Mouse (Mus musculus) kidney, adult 2 months (tissue): Measurements from ENCODE around the gene 4930572O03Rik. TPM values are rescaled to one million over a fixed set of nuclear protein-coding genes. Genes with fewer than 3 reads are reported as not detected.
"Not testable (repeated sequence)": the region's sequence is repeated elsewhere in the genome, so short reads cannot be mapped to it uniquely, and the experiment has no call there.

Experiments used
- DNase-seq: peaks from one replicate; pipeline ENCODE4 v3.0.0; 2021
- H3K27ac ChIP-seq: fragments of 200-500 bp; 2 replicates; pipeline ENCODE4 v1.5.1; 2012; ENCODE audit warnings: low read depth, low read length, control low read depth, inconsistent platforms; ENCODE audit not compliant: insufficient read depth
- H3K27me3 ChIP-seq: fragments of 200-500 bp; replicated peaks from 2 replicates; pipeline ENCODE4 v1.6.1; 2012; ENCODE audit warnings: mild to moderate bottlenecking, moderate library complexity, low read length, inconsistent platforms; ENCODE audit not compliant: control insufficient read depth, insufficient read depth
- H3K36me3 ChIP-seq: fragments of 200-500 bp; 2 replicates; pipeline ENCODE4 v1.6.1; 2012; ENCODE audit warnings: mild to moderate bottlenecking, moderate library complexity, low read length, inconsistent platforms; ENCODE audit not compliant: control insufficient read depth, insufficient read depth
- H3K4me1 ChIP-seq: fragments of 200-500 bp; 2 replicates; pipeline ENCODE4 v1.6.1; 2011; ENCODE audit warnings: low read length; ENCODE audit not compliant: control insufficient read depth, insufficient read depth
- H3K4me3 ChIP-seq: fragments of 200-500 bp; 2 replicates; pipeline ENCODE4 v1.5.1; 2011; ENCODE audit warnings: mild to moderate bottlenecking, low read depth, low read length, control low read depth; ENCODE audit not compliant: insufficient read depth
- CTCF ChIP-seq: fragments of 200-500 bp; conservative IDR thresholded peaks from 2 replicates; pipeline ENCODE4 v1.5.1; 2011; ENCODE audit warnings: low read depth, mild to moderate bottlenecking, control low read depth, low read length, moderate library complexity, mixed read lengths; ENCODE audit not compliant: insufficient read depth, insufficient read length
- WGBS: fragments of 180-500 bp; shearing (Covaris S2); methylation state at CpG from one replicate; pipeline ENCODE4 v1.1.7; 2018; 5-methylcytosine and 5-hydroxymethylcytosine counted together
- polyA plus RNA-seq: library from polyadenylated mRNA; depleted of rRNA; stranded (reverse); fragments of >200 nt; gene quantifications from 2 replicates; pipeline ENCODE4 v1.2.3, GENCODE M21; 2012; rRNA removed

The 4930572O03Rik gene
- polyA plus RNA-seq, 1 experiment: not detected

- H3K36me3 ChIP-seq, DNase-seq, H3K27me3 ChIP-seq, H3K4me1 ChIP-seq, H3K4me3 ChIP-seq, H3K27ac ChIP-seq: not testable (repeated sequence)
- 38% methylated on average over 1 of the region's 1 CpGs for WGBS
- TF ChIP-seq CTCF: 0 out of 2 replicates have a peak, but pooled peaks have one; percentile 10
Measured at GRCm38 (mm10) chr5:15628136-15628535, 28.7 kb downstream of the 4930572O03Rik start.

DNA sequence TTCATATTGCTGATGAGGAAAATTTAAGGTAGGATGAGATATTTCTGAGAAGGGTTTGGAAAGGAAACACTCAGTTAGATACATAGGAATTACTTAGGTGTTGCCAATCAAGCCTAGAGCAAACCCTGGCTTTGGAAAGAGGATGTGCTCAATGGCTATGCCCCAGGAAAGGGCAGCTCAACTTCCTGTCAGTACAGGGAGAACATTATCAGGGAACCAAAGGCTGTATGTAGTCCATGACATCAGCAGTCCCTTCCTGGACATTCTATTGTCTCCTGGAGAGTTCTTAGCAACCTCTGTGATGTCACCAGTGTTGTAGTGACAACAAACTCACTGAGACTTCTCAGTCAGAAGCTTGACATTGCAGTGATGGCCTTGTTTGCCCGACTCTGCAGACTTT lies 38.1 kb downstream of the 4930572O03Rik start, which contains the start of gene Speer4d:
Gene Speer4d, plus strand, starts transcription at position 301 of the 400 bp plus-strand sequence.
- WGBS: 57% methylated on average over 1 of the region's 1 CpGs
- not testable (repeated sequence) for DNase-seq, H3K36me3 ChIP-seq, H3K4me3 ChIP-seq, H3K27me3 ChIP-seq, H3K27ac ChIP-seq, H3K4me1 ChIP-seq

- WGBS: 80% methylated on average over 3 of the region's 3 CpGs
- H3K4me1 ChIP-seq, DNase-seq, H3K27ac ChIP-seq, H3K27me3 ChIP-seq, H3K36me3 ChIP-seq, H3K4me3 ChIP-seq: not testable (repeated sequence)
Measured at GRCm38 (mm10) chr5:15616195-15616594, 40.7 kb downstream of the 4930572O03Rik start.

- not testable (repeated sequence) for H3K27ac ChIP-seq, H3K27me3 ChIP-seq, H3K4me1 ChIP-seq, H3K36me3 ChIP-seq, H3K4me3 ChIP-seq
- peak; percentile 18 for DNase-seq
- TF ChIP-seq CTCF: 0 out of 2 replicates have a peak, but pooled peaks have one; percentile 2
- 3% methylated on average over 1 of the region's 1 CpGs for WGBS
Measured at GRCm38 (mm10) chr5:15610695-15611094, 46.2 kb downstream of the 4930572O03Rik start.

DNA sequence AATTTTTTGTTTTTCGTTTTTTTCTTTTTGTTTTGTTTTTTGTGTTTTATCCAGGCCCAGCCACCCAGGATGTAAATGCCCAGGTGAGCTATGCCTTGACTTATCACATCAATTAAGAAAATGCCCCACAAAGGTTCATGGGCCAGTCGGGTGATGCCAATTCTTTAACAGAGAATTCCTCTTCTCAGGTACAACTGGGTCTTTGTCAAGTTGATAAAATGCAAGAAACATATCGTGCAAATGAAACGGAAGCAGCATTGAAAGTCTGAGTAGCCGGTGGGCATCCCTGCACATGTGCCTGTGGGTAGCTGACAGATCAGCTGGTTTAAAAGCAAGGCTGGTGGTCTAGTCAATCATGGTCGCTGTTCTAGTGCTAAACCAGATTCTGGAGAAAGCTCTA lies 50.2 kb downstream of the 4930572O03Rik start:
- not testable (repeated sequence) for H3K36me3 ChIP-seq, H3K4me1 ChIP-seq, H3K27ac ChIP-seq, H3K4me3 ChIP-seq, H3K27me3 ChIP-seq
- 62% methylated on average over 6 of the region's 6 CpGs for WGBS
- DNase-seq: peak; percentile 23

- 74% methylated on average over 8 of the region's 8 CpGs for WGBS
- DNase-seq, H3K4me3 ChIP-seq, H3K4me1 ChIP-seq, H3K27me3 ChIP-seq, H3K36me3 ChIP-seq, H3K27ac ChIP-seq: not testable (repeated sequence)
Measured at GRCm38 (mm10) chr5:15603585-15603984, 53.3 kb downstream of the 4930572O03Rik start.

DNA sequence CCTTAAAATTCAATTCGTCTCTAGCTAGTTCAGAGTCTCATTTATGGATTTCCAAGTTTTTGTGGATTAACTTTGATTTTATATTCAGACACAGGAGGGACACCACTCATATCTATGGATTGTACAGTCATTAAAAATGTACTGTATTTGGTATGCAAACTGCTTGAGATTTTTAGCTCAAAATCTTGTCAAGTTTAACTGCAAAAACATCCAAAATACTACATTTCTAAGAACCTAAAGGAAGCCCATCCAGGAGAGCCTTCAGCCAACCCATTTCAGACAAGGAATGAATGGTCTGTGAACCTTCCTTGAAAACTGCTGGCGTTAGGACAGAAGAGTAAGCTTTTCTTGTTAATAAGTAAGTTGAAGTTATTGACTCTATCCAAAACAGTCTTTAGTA lies 53.9 kb downstream of the 4930572O03Rik start:
- not testable (repeated sequence) for H3K36me3 ChIP-seq, H3K4me3 ChIP-seq, H3K27me3 ChIP-seq, H3K27ac ChIP-seq, H3K4me1 ChIP-seq, DNase-seq
- WGBS: 46% methylated on average over 2 of the region's 2 CpGs

GRCm38 (mm10) chr5:15602424-15602947 lies 54.4 kb downstream of the 4930572O03Rik start:
- not testable (repeated sequence) for H3K4me3 ChIP-seq, H3K4me1 ChIP-seq, H3K27me3 ChIP-seq, H3K36me3 ChIP-seq, H3K27ac ChIP-seq, DNase-seq
- 57% methylated on average over 3 of the region's 3 CpGs for WGBS

Other genes with a start within 250 kb of the 4930572O03Rik start
- gene Gm21149, start 180.5 kb downstream of the 4930572O03Rik start, polyA plus RNA-seq: not detected in 2 replicates
- gene Gm21190, start 127.8 kb downstream of the 4930572O03Rik start, polyA plus RNA-seq: 0.08 and 0.15 TPM in 2 replicates
- gene Gm21083, start 79.7 kb downstream of the 4930572O03Rik start, polyA plus RNA-seq: not detected in 2 replicates
- gene Speer4d, start 38.0 kb downstream of the 4930572O03Rik start, polyA plus RNA-seq: not detected in 2 replicates
- gene Speer4c, start 57.2 kb upstream of the 4930572O03Rik start, polyA plus RNA-seq: not detected in 2 replicates